Mouse (Mus musculus) neural tube, embryonic 11.5 days (tissue): ENCODE data around the gene Gm20696. TPM values are rescaled to one million over a fixed set of nuclear protein-coding genes. Genes with fewer than 3 reads are reported as not detected.

Source experiments
- ATAC-seq: fragments of 200-750 bp; cut with Nextera tagmentation; 2 replicates; pipeline ENCODE4 v1.8.0; 2017; ENCODE audit warnings: moderate number of reproducible peaks, mild to moderate bottlenecking, moderate TSS enrichment, moderate library complexity; ENCODE audit not compliant: insufficient read depth, low FRiP score, low TSS enrichment
- DNase-seq: peaks from one replicate; pipeline ENCODE4 v3.0.0-alpha.2; 2015; ENCODE audit warnings: low spot score
- H3K27ac ChIP-seq: fragments of 300-500 bp; sonication (generic); 2 replicates; pipeline ENCODE4 v1.5.1; 2014; ENCODE audit warnings: low read depth, mild to moderate bottlenecking, low read length
- H3K27me3 ChIP-seq: fragments of 300-500 bp; sonication (generic); 2 replicates; pipeline ENCODE4 v1.6.1; 2014; ENCODE audit warnings: mild to moderate bottlenecking, low read length, mixed read lengths; ENCODE audit not compliant: control insufficient read depth, insufficient read depth
- H3K36me3 ChIP-seq: fragments of 300-500 bp; sonication (generic); 2 replicates; pipeline ENCODE4 v1.6.1; 2014; ENCODE audit warnings: mild to moderate bottlenecking, low read length, moderate library complexity, mixed read lengths; ENCODE audit not compliant: control insufficient read depth, insufficient read depth
- H3K4me1 ChIP-seq: fragments of 300-500 bp; sonication (generic); 2 replicates; pipeline ENCODE4 v1.6.1; 2014; ENCODE audit warnings: low read length, mixed read lengths; ENCODE audit not compliant: control insufficient read depth, insufficient read depth
- H3K4me2 ChIP-seq: fragments of 300-500 bp; sonication (generic); 2 replicates; pipeline ENCODE4 v1.6.1; 2014; ENCODE audit warnings: low read depth, mild to moderate bottlenecking, moderate library complexity
- H3K4me3 ChIP-seq: fragments of 300-500 bp; sonication (generic); 2 replicates; pipeline ENCODE4 v1.5.1; 2014; ENCODE audit warnings: low read depth, low read length
- H3K9ac ChIP-seq: fragments of 300-500 bp; sonication (generic); 2 replicates; pipeline ENCODE4 v1.6.1; 2014; ENCODE audit warnings: mild to moderate bottlenecking, low read length
- H3K9me3 ChIP-seq: fragments of 300-500 bp; sonication (generic); 2 replicates; pipeline ENCODE4 v1.6.1; 2016; ENCODE audit warnings: low read length; ENCODE audit not compliant: control insufficient read depth
- WGBS: fragments of 180-500 bp; shearing (Covaris S2); extraction: QIAGEN DNeasy Blood & Tissue Kit; methylation state at CpG from one replicate; pipeline ENCODE4 v1.1.7; 2014; 5-methylcytosine and 5-hydroxymethylcytosine counted together
- polyA plus RNA-seq: library from polyadenylated mRNA; unstranded; fragments of >200 nt; fragmentation: Nextera tagmentation; extraction: Ambion mirVana; gene quantifications from 2 replicates; pipeline ENCODE4 v1.2.1, GENCODE M21; 2014

Gene Gm20696
- polyA plus RNA-seq, 1 experiment from 2014 or later = 2.5 TPM

GRCm38 (mm10) chr6:99502314-99502713, 164.3 kb downstream of the Gm20696 start:
- no peaks in the 10 kb centered on the region for H3K36me3 ChIP-seq
- WGBS = 91% methylated on average over 6 of the region's 6 CpGs
- H3K27me3 ChIP-seq = no peaks in the 10 kb centered on the region
- no peaks in the 10 kb centered on the region for H3K4me1 ChIP-seq
- H3K9me3 ChIP-seq = no peaks in the 10 kb centered on the region
- DNase-seq (no peak), ATAC-seq (no peak)
- H3K4me3 ChIP-seq = no peak overlapping the region
- H3K4me2 ChIP-seq = no peak overlapping the region
- H3K27ac ChIP-seq = no peak overlapping the region
- H3K9ac ChIP-seq = no peak overlapping the region

- WGBS = 97% methylated on average over 3 of the region's 3 CpGs
- Histone ChIP-seq H3K9me3 (no peaks in the 10 kb centered on the region), H3K4me1 (no peaks in the 10 kb centered on the region), H3K36me3 (no peaks in the 10 kb centered on the region), H3K27ac (no peak overlapping the region), H3K4me3 (no peak overlapping the region), H3K27me3 (no peaks in the 10 kb centered on the region), H3K4me2 (no peak overlapping the region), H3K9ac (no peak overlapping the region)
- DNase-seq (no peak), ATAC-seq (no peak)
Observed at GRCm38 (mm10) chr6:99500570-99501270, 165.9 kb downstream of the Gm20696 start.

- H3K9ac ChIP-seq = no peak overlapping the region
- no peak overlapping the region for H3K4me3 ChIP-seq
- H3K9me3 ChIP-seq = no peaks in the 10 kb centered on the region
- DNase-seq (no peak), ATAC-seq (no peak)
- 89% methylated on average over 7 of the region's 7 CpGs for WGBS
- no peak overlapping the region for H3K4me2 ChIP-seq
- H3K4me1 ChIP-seq = no peaks in the 10 kb centered on the region
- no peak overlapping the region for H3K27ac ChIP-seq
- H3K27me3 ChIP-seq = no peaks in the 10 kb centered on the region
- H3K36me3 ChIP-seq = no peaks in the 10 kb centered on the region
Observed at GRCm38 (mm10) chr6:99498082-99498481, 168.5 kb downstream of the Gm20696 start.

- Histone ChIP-seq H3K36me3 (no peaks in the 10 kb centered on the region), H3K4me2 (no peak overlapping the region), H3K27ac (no peak overlapping the region), H3K9ac (no peak overlapping the region), H3K4me3 (no peak overlapping the region), H3K9me3 (no peaks in the 10 kb centered on the region), H3K27me3 (no peaks in the 10 kb centered on the region), H3K4me1 (no peaks in the 10 kb centered on the region)
- WGBS = 86% methylated on average over 5 of the region's 5 CpGs
- DNase-seq (no peak), ATAC-seq (no peak)
Observed at GRCm38 (mm10) chr6:99496114-99496513, 170.5 kb downstream of the Gm20696 start.

GRCm38 (mm10) chr6:99492937-99493336, 173.7 kb downstream of the Gm20696 start:
- 64% methylated on average over 3 of the region's 3 CpGs for WGBS
- H3K4me2 ChIP-seq = no peak overlapping the region
- no peak overlapping the region for H3K9ac ChIP-seq
- no peaks in the 10 kb centered on the region for H3K27me3 ChIP-seq
- H3K4me3 ChIP-seq = no peak overlapping the region
- no peak overlapping the region for H3K27ac ChIP-seq
- H3K36me3 ChIP-seq = no peaks in the 10 kb centered on the region
- ATAC-seq (no peak), DNase-seq (no peak)
- no peaks in the 10 kb centered on the region for H3K9me3 ChIP-seq
- H3K4me1 ChIP-seq = no peaks in the 10 kb centered on the region

GRCm38 (mm10) chr6:99491979-99492544, 174.5 kb downstream of the Gm20696 start:
- H3K27ac ChIP-seq = no peak overlapping the region
- WGBS = 87% methylated on average over 6 of the region's 6 CpGs

GRCm38 (mm10) chr6:99491146-99491545, 175.5 kb downstream of the Gm20696 start:
- DNase-seq (no peak), ATAC-seq (no peak)
- Histone ChIP-seq H3K4me2 (no peak overlapping the region), H3K27me3 (no peaks in the 10 kb centered on the region), H3K4me3 (no peak overlapping the region), H3K36me3 (no peaks in the 10 kb centered on the region), H3K27ac (no peak overlapping the region), H3K9ac (no peak overlapping the region), H3K4me1 (no peaks in the 10 kb centered on the region), H3K9me3 (no peaks in the 10 kb centered on the region)
- 92% methylated on average over 3 of the region's 3 CpGs for WGBS

More at GRCm38 (mm10) chr6:99491979-99492544, 174.5 kb downstream of the Gm20696 start:
- Histone ChIP-seq H3K36me3 (no peaks in the 10 kb centered on the region), H3K9ac (no peak overlapping the region), H3K4me2 (no peak overlapping the region), H3K4me1 (no peaks in the 10 kb centered on the region), H3K9me3 (no peaks in the 10 kb centered on the region), H3K27me3 (no peaks in the 10 kb centered on the region), H3K4me3 (no peak overlapping the region)
- DNase-seq (no peak), ATAC-seq (no peak)

- H3K27ac ChIP-seq = no peak overlapping the region
- H3K4me3 ChIP-seq = no peak overlapping the region
- H3K4me1 ChIP-seq = peaks cover 5% of the 10 kb centered on the region
- ATAC-seq (no peak), DNase-seq (no peak)
- no peaks in the 10 kb centered on the region for H3K27me3 ChIP-seq
- no peak overlapping the region for H3K9ac ChIP-seq
- H3K9me3 ChIP-seq = no peaks in the 10 kb centered on the region
- WGBS = 75% methylated on average over 8 of the region's 8 CpGs
- no peaks in the 10 kb centered on the region for H3K36me3 ChIP-seq
- H3K4me2 ChIP-seq = no peak overlapping the region
Observed at GRCm38 (mm10) chr6:99489900-99490648, 176.5 kb downstream of the Gm20696 start.
